Mouse (Mus musculus): Measurements from ENCODE around the gene Ankfn1. TPM values are rescaled to one million over a fixed set of nuclear protein-coding genes. Genes with fewer than 3 reads are reported as not detected.

The Ankfn1 gene
- polyA plus RNA-seq, 1 experiment = not detected

DNA sequence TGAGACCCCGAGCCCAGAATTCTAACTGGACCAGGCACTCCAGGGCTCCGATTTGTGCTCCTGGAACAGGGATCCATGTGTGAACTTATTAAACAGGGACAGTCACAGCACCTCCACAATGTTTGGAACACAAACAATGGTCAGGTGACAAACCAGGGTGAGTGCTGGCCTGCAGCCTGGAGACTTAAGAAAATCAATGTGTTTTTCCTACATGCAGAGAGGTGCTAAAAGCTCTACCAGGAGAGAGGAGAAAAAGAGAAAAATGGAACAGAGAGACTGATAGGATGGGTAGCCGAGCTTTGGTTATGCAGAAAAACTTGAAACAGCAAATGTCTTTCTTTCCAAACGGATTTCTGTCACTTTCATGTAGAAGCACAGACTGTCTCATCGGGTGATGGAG is 174.5 kb downstream of the Ankfn1 start:
- H3K4me3 ChIP-seq (ENCODE audit: insufficient read depth, low read length) = no peak overlapping the region
- H3K27ac ChIP-seq (ENCODE audit: insufficient read depth, low read length) = no peak overlapping the region
- H3K4me1 ChIP-seq (ENCODE audit: control insufficient read depth, insufficient read depth, low read length) = peaks cover 3% of the 10 kb centered on the region; the same call in 1 of the 2 replicates
- no peak for TF ChIP-seq POLR2A (IDR thresholded peaks at IDR 0.05; ENCODE audit: low read depth, low read length)
- no peak for TF ChIP-seq CTCF (IDR thresholded peaks at IDR 0.05; ENCODE audit: borderline replicate concordance, insufficient read depth, low read length)

DNA sequence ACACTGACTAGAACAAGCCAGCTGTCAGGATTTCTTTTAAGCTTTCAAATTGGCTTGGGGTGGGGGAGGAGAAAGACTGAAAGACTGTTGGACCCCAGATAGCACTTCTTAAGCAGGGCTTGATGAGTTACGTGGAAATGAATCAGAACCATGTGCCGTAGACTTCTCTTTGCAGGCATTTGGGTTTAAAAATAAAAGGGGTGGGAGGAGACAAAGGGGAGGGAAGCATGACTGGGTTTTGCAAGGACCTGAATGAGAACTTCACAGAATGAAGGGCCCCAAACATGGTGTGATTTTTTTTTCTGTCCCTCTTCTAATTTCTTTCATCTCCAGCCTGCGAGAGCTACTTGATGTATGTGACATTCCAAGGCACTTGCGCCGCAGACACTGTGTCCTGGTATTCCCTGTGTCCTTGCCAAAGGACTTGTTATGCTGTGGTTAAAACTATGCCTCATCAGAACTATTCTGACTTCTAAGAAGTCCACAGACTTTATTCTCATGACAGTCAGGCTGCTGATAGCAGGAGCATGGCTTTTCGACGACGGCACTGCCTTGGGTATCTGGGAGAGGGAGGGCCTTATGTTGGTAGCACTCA is 176.4 kb downstream of the Ankfn1 start:
- Histone ChIP-seq H3K4me1 (ENCODE audit: control insufficient read depth, insufficient read depth, low read length) (peaks cover 3% of the 10 kb centered on the region; the same call in 1 of the 2 replicates), H3K27ac (ENCODE audit: insufficient read depth, low read length) (peak overlapping the region; percentile 87), H3K4me3 (ENCODE audit: insufficient read depth, low read length) (no peak overlapping the region)
- no peak for TF ChIP-seq POLR2A (IDR thresholded peaks at IDR 0.05; ENCODE audit: low read depth, low read length)
- no peak for TF ChIP-seq CTCF (IDR thresholded peaks at IDR 0.05; ENCODE audit: borderline replicate concordance, insufficient read depth, low read length)

DNA sequence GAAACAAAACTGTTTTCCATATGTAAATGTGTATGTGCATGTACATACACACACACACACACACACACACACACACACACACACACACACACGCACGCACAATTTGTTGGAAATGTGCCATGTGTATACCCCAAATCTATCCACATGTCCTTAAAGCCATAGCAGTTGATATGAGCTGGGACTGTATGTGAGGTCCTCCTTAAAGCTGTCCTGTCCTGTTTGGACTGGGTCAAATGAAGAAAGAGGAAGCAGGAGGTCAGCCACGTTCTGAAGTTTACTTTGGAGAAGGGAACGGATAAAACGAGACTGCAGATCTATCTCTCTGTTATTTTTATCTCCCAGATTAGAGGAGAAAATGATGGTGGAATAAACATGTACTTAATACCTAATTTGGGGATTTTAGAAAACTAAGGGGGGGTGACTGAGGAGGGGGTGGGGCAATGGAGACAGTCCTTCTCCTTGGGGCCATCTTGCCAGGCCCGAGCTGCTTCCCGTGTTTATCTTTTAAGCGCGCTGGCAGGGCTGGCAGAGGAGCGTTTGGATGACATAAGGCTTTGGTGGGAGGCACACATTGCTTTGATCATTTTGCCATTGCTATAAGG is 187.1 kb downstream of the Ankfn1 start:
- Histone ChIP-seq H3K4me3 (ENCODE audit: insufficient read depth, low read length) (no peak overlapping the region), H3K4me1 (ENCODE audit: control insufficient read depth, insufficient read depth, low read length) (no peaks in the 10 kb centered on the region), H3K27ac (ENCODE audit: insufficient read depth, low read length) (no peak overlapping the region)
- TF ChIP-seq CTCF (IDR thresholded peaks at IDR 0.05; ENCODE audit: borderline replicate concordance, insufficient read depth, low read length) (no peak), POLR2A (IDR thresholded peaks at IDR 0.05; ENCODE audit: low read depth, low read length) (no peak)

DNA sequence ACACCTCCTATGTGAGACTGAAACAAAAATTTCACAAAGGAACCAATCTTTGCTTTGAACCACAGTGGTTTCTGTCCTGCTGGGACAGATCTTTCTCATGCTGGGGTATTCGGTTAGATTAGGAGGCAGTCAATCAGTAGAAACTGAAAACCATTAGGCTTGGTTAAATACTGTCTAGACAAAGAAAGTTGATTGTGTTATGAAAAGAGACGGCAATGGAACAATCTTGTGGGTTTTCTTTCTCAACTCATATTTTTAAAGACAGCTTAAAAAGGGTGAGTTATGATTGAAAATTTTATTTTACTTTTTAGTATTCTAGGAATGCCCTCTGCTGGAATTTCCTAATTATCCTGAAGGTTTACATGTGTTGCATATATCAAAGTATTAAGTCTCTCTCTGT is 191.1 kb downstream of the Ankfn1 start:
- Histone ChIP-seq H3K27ac (ENCODE audit: insufficient read depth, low read length) (0 out of 2 replicates have a peak overlapping the region, but pooled peaks have one; percentile 18), H3K4me3 (ENCODE audit: insufficient read depth, low read length) (no peak overlapping the region)
- no peak for TF ChIP-seq POLR2A (IDR thresholded peaks at IDR 0.05; ENCODE audit: low read depth, low read length)
- no peak for TF ChIP-seq CTCF (IDR thresholded peaks at IDR 0.05; ENCODE audit: borderline replicate concordance, insufficient read depth, low read length)

DNA sequence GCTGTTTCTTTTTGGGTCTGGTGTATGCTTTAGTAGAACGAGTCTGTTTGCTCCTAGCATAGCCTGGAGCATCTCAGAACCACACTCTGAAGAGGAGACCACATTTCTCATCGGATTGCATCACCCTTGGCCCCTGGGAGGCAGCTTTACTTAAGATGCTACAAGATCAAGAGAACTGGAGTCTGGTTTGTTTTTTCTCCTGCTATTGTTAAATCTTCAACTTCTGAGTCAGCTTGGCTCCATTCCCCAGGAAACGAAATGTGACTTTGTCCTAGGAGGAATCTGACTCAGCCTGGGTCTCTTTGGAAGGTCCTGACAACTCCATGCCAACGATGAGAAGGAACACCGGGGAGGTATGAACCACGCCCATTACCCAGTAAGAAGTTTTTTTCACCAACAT is 197.6 kb downstream of the Ankfn1 start:
- Histone ChIP-seq H3K4me3 (ENCODE audit: insufficient read depth, low read length) (no peak overlapping the region), H3K27ac (ENCODE audit: insufficient read depth, low read length) (peak overlapping the region; percentile 71), H3K4me1 (ENCODE audit: control insufficient read depth, insufficient read depth, low read length) (peaks cover 5% of the 10 kb centered on the region)
- no peak for TF ChIP-seq POLR2A (IDR thresholded peaks at IDR 0.05; ENCODE audit: low read depth, low read length)
- TF ChIP-seq CTCF (IDR thresholded peaks at IDR 0.05; ENCODE audit: borderline replicate concordance, insufficient read depth, low read length) = no peak

More for the DNA sequence above, 191.1 kb downstream of the Ankfn1 start:
- no peaks in the 10 kb centered on the region for H3K4me1 ChIP-seq (ENCODE audit: control insufficient read depth, insufficient read depth, low read length)

DNA sequence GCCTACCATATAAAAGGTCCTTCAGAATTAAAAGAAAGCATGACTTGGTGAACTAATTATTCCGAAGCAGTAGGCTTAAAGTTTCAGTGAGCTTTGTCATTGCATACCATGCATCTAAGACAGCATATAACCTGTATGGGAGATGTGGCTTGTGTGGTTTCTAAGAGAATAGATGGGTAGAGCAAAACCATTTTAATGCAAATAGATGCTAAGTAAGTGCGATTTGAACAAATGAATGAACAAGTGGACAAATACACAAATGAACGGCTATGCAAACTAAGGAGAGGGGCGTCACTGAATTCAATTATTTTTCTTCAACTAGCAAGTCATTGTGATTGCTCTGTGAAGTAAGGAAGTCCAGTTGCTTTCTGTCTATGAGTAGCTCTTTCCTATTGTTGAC is 198.3 kb downstream of the Ankfn1 start:
- TF ChIP-seq POLR2A (IDR thresholded peaks at IDR 0.05; ENCODE audit: low read depth, low read length) = no peak
- no peak for TF ChIP-seq CTCF (IDR thresholded peaks at IDR 0.05; ENCODE audit: borderline replicate concordance, insufficient read depth, low read length)
- H3K4me1 ChIP-seq (ENCODE audit: control insufficient read depth, insufficient read depth, low read length) = peaks cover 5% of the 10 kb centered on the region
- no peak overlapping the region for H3K4me3 ChIP-seq (ENCODE audit: insufficient read depth, low read length)
- peak overlapping the region; percentile 71 for H3K27ac ChIP-seq (ENCODE audit: insufficient read depth, low read length)

DNA sequence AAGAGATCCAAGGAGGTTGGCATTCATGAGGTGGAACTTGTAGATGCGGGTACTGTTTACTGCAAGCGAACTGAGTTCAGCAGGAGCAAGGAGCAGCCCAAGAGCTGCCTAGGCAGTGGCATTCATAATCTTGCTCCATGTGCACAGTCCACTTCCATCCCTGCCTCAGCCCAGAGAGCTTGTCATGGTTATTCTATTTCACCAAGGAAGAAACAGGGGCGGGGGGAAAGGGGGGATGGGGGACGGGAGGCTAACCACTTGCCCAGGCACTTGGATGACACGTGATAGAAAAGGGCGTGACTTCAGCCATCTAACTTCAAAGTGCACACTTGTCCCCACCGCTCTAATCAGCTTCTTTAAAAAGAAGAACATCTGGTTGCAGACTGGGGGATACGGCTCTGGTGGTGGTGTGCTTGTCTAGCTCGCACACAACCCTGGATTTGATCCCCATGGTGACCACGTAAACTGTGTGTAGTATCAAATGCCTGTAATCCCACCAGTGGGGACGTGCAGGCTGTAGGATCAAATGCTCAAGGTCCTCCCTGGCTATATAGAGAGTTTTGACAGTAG is 203.1 kb downstream of the Ankfn1 start:
- Histone ChIP-seq H3K27ac (ENCODE audit: insufficient read depth, low read length) (no peak overlapping the region), H3K4me3 (ENCODE audit: insufficient read depth, low read length) (no peak overlapping the region)
- TF ChIP-seq CTCF (IDR thresholded peaks at IDR 0.05; ENCODE audit: borderline replicate concordance, insufficient read depth, low read length) = no peak
- TF ChIP-seq POLR2A (IDR thresholded peaks at IDR 0.05; ENCODE audit: low read depth, low read length) = no peak

DNA sequence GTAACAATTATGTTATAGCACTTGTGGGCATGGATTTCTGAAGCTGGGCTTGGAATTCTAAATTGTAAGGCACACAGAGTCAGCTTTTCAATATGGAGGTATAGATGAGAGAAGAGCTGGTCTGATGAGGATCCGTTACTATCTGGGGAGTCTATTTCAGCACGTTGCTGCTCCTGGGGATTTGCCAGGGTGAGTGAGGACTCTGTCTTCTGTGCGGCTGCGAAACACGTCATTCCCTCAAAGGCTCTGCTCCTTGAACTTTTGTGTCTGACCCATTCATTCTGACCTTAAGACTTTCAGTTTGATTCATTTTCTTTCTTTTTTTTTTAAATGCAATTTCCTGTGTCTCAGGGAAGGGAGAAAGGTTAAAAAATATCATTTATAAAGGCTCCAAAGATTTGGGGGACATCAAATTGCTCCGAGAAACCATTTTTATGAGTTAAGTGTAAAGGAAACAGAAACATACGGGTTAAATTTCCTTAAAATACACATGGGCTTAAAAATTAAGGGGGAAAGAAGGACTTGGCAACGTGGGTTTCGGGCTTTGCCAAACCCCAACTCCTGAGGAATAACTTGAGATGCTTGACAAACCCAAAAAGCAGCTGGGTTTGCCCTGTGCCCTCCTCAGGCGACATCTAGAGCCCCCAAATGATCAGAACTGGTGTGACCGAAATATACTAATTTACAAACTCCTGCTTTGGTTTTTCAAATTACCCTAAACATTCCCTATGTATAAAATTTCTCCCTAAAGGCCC is 207.9 kb downstream of the Ankfn1 start:
- H3K4me1 ChIP-seq (ENCODE audit: control insufficient read depth, insufficient read depth, low read length) = no peaks in the 10 kb centered on the region; the same call in 1 of the 2 replicates
- no peak overlapping the region for H3K27ac ChIP-seq (ENCODE audit: insufficient read depth, low read length)
- H3K4me3 ChIP-seq (ENCODE audit: insufficient read depth, low read length) = no peak overlapping the region
- no peak for TF ChIP-seq POLR2A (IDR thresholded peaks at IDR 0.05; ENCODE audit: low read depth, low read length)
- no peak for TF ChIP-seq CTCF (IDR thresholded peaks at IDR 0.05; ENCODE audit: borderline replicate concordance, insufficient read depth, low read length)

More for the DNA sequence above, 203.1 kb downstream of the Ankfn1 start:
- H3K4me1 ChIP-seq (ENCODE audit: control insufficient read depth, insufficient read depth, low read length) = peaks cover 2% of the 10 kb centered on the region

DNA sequence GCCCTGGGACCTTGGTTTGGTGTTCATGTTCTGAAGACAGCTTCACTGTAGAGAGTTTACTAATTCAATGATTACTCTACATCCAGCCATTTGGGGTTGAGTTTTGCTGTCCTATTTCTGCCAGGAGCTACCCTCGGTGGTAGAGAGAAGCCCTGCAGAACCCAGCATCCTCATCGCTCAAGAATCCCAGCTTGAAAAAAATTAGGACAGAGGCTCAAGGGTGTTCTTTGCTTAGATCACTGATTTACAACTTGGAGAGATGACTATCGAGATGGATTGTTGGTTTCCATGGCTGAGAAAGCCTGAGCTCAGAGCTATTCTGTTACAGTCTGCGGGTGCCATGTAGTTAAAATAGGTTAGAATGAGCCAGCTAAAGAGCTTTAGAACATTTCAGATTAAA is 209.2 kb downstream of the Ankfn1 start:
- Histone ChIP-seq H3K4me3 (ENCODE audit: insufficient read depth, low read length) (no peak overlapping the region), H3K27ac (ENCODE audit: insufficient read depth, low read length) (no peak overlapping the region), H3K4me1 (ENCODE audit: control insufficient read depth, insufficient read depth, low read length) (no peaks in the 10 kb centered on the region; the same call in 1 of the 2 replicates)
- no peak for TF ChIP-seq POLR2A (IDR thresholded peaks at IDR 0.05; ENCODE audit: low read depth, low read length)
- TF ChIP-seq CTCF (IDR thresholded peaks at IDR 0.05; ENCODE audit: borderline replicate concordance, insufficient read depth, low read length) = no peak
